Mouse (Mus musculus): ENCODE results near the gene Arhgef39. TPM values are rescaled to one million over a fixed set of nuclear protein-coding genes. Genes with fewer than 3 reads are reported as not detected.

The Arhgef39 gene
- polyA plus RNA-seq, 1 experiment from 2014 or later, result 6.0 TPM

DNA sequence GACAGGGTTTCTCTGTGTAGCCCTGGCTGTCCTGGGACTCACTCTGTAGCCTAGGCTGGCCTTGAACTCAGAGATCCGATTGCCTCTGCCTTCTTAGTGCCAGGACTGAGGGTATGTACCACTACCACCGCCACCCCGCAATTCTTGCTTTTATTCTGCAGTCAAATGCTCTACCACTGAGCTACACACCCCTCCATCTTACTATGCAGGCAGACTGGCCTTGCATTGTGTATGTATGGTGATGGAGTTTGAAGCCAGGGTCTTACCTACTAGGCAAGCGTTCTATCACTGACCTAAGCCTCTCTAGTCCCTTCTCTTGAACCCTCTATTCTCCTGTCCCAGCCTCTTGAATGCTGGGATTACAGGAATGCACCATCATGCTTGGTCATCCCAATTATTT is 13.8 kb upstream of the Arhgef39 start:
- no peak overlapping the region for H3K9ac ChIP-seq (replicated peaks; ENCODE audit: low read length)
- 81% methylated on average over 4 of the region's 4 CpGs for WGBS
- H3K4me2 ChIP-seq (ENCODE audit: low read length), result no peak overlapping the region
- no peaks in the 10 kb centered on the region for H3K9me3 ChIP-seq (ENCODE audit: control insufficient read depth, low read length)
- H3K27me3 ChIP-seq (ENCODE audit: control insufficient read depth, insufficient read depth, low read length), result no peaks in the 10 kb centered on the region; the same call in 1 of the 2 replicates
- H3K36me3 ChIP-seq (ENCODE audit: control insufficient read depth, insufficient read depth, low read length), result no peaks in the 10 kb centered on the region
- H3K4me3 ChIP-seq (replicated peaks; ENCODE audit: low read depth, low read length), result no peak overlapping the region
- no peak for ATAC-seq (ENCODE audit: low FRiP score, low TSS enrichment)
- H3K4me1 ChIP-seq (ENCODE audit: control insufficient read depth, insufficient read depth, low read length), result peaks cover 4% of the 10 kb centered on the region; the same call in 1 of the 2 replicates
- H3K27ac ChIP-seq (replicated peaks; ENCODE audit: low read depth, low read length), result no peak overlapping the region
- no peak for DNase-seq

DNA sequence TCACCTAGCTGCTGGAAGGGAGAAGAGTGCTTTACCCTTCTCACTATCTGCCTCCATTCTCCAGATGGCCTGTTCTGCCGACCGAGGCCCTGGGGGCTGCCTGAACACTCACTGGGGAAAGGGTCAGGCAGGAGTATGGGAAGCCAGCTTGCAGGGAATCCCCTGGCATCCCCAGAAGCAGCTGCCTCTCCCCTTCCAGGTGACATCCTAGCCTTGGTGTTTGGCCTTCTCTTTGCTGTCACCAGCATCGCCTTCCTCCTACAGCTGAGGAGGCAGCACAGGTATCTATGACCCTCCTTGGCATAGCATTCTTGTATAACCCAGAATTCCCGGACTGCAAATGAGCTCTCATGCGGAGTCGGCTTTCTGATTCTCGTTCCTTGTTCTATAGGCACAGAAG is 13.2 kb upstream of the Arhgef39 start:
- 73% methylated on average over 7 of the region's 7 CpGs for WGBS
- Histone ChIP-seq H3K4me2 (ENCODE audit: low read length) (no peak overlapping the region), H3K4me3 (replicated peaks; ENCODE audit: low read depth, low read length) (no peak overlapping the region), H3K27ac (replicated peaks; ENCODE audit: low read depth, low read length) (no peak overlapping the region), H3K9me3 (ENCODE audit: control insufficient read depth, low read length) (no peaks in the 10 kb centered on the region), H3K36me3 (ENCODE audit: control insufficient read depth, insufficient read depth, low read length) (no peaks in the 10 kb centered on the region), H3K9ac (replicated peaks; ENCODE audit: low read length) (no peak overlapping the region), H3K4me1 (ENCODE audit: control insufficient read depth, insufficient read depth, low read length) (peaks cover 4% of the 10 kb centered on the region; the same call in 1 of the 2 replicates), H3K27me3 (ENCODE audit: control insufficient read depth, insufficient read depth, low read length) (no peaks in the 10 kb centered on the region; the same call in 1 of the 2 replicates)
- DNase-seq (no peak), ATAC-seq (ENCODE audit: low FRiP score, low TSS enrichment) (no peak)

DNA sequence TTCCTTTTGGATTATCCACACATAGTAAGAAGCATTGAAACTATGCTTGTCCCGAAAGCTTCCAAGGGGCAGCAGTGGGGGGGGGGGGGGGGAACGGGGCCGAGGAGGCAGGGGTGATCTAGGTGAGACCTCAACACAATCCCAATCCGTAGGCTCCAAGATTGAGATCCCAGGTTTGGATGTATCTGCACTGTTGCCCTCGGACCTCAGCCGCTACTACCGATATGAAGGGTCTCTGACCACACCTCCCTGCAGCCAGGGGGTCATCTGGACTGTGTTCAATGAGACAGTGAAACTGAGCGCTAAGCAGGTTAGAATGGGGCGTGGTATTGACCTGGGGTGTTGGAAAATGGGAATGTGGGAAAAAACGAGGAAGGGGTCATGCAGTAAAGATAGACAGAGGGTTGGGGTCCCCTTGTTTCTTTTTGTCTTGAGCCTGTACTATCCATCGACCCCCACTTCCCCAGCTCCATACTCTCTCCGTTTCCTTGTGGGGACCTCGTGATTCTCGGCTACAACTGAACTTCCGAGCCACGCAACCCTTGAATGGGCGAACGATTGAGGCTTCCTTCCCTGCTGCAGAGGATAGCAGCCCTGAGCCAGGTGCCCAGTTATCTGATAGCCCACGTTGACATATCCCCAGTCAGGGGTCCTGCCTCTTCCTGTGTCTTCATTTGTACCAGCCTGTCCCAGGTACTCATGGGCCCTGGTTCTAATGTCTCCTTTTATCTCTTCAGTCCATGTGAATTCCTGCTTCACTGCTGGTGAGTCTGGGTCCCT is 12.4 kb upstream of the Arhgef39 start:
- Histone ChIP-seq H3K27me3 (ENCODE audit: control insufficient read depth, insufficient read depth, low read length) (no peaks in the 10 kb centered on the region; the same call in 1 of the 2 replicates), H3K9ac (replicated peaks; ENCODE audit: low read length) (no peak overlapping the region), H3K9me3 (ENCODE audit: control insufficient read depth, low read length) (no peaks in the 10 kb centered on the region), H3K4me2 (ENCODE audit: low read length) (no peak overlapping the region), H3K4me3 (replicated peaks; ENCODE audit: low read depth, low read length) (no peak overlapping the region), H3K27ac (replicated peaks; ENCODE audit: low read depth, low read length) (no peak overlapping the region), H3K36me3 (ENCODE audit: control insufficient read depth, insufficient read depth, low read length) (no peaks in the 10 kb centered on the region), H3K4me1 (ENCODE audit: control insufficient read depth, insufficient read depth, low read length) (peaks cover 4% of the 10 kb centered on the region; the same call in 1 of the 2 replicates)
- DNase-seq (no peak), ATAC-seq (ENCODE audit: low FRiP score, low TSS enrichment) (no peak)
- WGBS, result 85% methylated on average over 19 of the region's 19 CpGs

DNA sequence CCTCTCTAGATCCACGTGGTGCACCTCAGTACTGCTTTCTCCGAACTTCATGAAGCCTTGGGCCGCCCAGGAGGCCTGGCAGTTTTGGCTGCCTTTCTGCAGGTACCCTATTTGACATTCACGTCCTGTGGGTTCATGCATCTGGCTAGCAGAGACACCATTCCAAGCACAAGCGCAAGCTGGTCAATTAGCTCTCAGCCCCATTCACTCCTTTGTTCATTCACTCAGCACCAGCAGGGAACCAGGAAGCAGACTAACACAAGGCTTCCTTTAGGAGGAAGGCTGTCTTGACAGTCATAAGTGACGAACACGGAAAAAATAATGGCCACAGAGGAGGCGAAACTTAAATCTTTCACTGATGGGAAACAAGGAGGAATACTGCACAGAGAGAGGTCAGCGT is 9.6 kb upstream of the Arhgef39 start:
- Histone ChIP-seq H3K9me3 (ENCODE audit: control insufficient read depth, low read length) (no peaks in the 10 kb centered on the region), H3K27me3 (ENCODE audit: control insufficient read depth, insufficient read depth, low read length) (no peaks in the 10 kb centered on the region; the same call in 1 of the 2 replicates), H3K36me3 (ENCODE audit: control insufficient read depth, insufficient read depth, low read length) (no peaks in the 10 kb centered on the region), H3K4me3 (replicated peaks; ENCODE audit: low read depth, low read length) (no peak overlapping the region), H3K9ac (replicated peaks; ENCODE audit: low read length) (no peak overlapping the region), H3K27ac (replicated peaks; ENCODE audit: low read depth, low read length) (no peak overlapping the region), H3K4me2 (ENCODE audit: low read length) (no peak overlapping the region), H3K4me1 (ENCODE audit: control insufficient read depth, insufficient read depth, low read length) (peaks cover 4% of the 10 kb centered on the region; the same call in 1 of the 2 replicates)
- DNase-seq, result no peak
- no peak for ATAC-seq (ENCODE audit: low FRiP score, low TSS enrichment)
- 37% methylated on average over 9 of the region's 9 CpGs for WGBS

DNA sequence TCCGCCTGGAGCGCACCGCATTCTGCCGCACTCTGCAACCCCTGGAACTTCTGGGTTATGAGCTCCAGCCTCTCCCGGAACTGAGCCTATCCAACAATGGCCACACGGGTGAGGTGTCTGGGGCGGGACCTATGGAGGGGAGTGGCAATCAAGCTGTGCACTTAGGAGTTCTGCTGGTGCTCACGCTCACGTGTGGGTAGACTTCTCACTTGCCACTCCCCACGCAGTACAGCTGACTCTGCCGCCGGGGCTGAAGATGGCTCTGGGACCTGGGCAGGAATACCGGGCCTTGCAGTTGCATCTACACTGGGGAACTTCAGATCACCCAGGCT is 9.1 kb upstream of the Arhgef39 start:
- 11% methylated on average over 13 of the region's 13 CpGs for WGBS
- H3K4me1 ChIP-seq (ENCODE audit: control insufficient read depth, insufficient read depth, low read length), result peaks cover 4% of the 10 kb centered on the region; the same call in 1 of the 2 replicates
- H3K4me3 ChIP-seq (replicated peaks; ENCODE audit: low read depth, low read length), result peak overlapping the region; percentile 21
- peak overlapping the region; percentile 50 for H3K4me2 ChIP-seq (ENCODE audit: low read length)
- H3K27me3 ChIP-seq (ENCODE audit: control insufficient read depth, insufficient read depth, low read length), result no peaks in the 10 kb centered on the region; the same call in 1 of the 2 replicates
- no peaks in the 10 kb centered on the region for H3K9me3 ChIP-seq (ENCODE audit: control insufficient read depth, low read length)
- no peaks in the 10 kb centered on the region for H3K36me3 ChIP-seq (ENCODE audit: control insufficient read depth, insufficient read depth, low read length)
- ATAC-seq (ENCODE audit: low FRiP score, low TSS enrichment) (no peak), DNase-seq (peak; percentile 24)
- 0 out of 2 replicates have a peak overlapping the region, but pooled peaks have one; percentile 16 for H3K9ac ChIP-seq (replicated peaks; ENCODE audit: low read length)
- no peak overlapping the region for H3K27ac ChIP-seq (replicated peaks; ENCODE audit: low read depth, low read length)

DNA sequence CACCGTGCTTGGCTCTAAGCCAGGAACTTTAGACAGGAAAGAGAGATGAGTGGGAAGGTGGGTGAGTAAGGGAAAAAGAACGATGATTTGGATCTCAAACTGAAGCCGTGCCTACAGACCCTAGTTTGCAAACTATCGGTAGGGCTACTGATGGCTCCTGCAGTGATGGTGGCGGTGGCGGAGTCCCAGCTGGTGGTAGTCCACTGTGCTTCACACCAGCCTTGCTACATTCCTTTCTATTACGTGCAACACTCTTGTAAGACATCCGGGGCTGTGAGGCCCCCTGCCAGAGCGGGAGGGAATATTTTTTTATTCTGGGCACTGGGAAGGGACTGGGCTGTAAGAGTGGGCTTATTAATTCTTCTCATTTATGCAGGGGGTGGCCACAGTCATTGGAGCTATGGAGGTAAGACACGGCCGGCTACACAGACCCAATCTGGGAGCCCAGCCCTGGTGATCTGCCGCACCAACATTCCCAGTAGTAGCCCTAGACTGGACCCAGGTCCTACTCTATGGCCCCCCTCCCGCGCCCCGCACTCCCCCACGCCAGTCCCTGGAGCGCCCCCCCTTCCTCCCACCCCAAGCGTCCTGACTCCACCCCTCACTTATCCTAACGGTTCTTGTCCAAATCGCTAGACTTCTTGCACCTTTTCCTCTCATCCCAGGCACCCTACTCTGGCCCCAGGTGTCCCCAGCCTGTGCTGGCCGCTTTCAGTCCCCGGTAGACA is 8.6 kb upstream of the Arhgef39 start:
- 12% methylated on average over 22 of the region's 22 CpGs for WGBS
- H3K4me1 ChIP-seq (ENCODE audit: control insufficient read depth, insufficient read depth, low read length), result peaks cover 4% of the 10 kb centered on the region; the same call in 1 of the 2 replicates
- H3K27ac ChIP-seq (replicated peaks; ENCODE audit: low read depth, low read length), result no peak overlapping the region
- H3K4me3 ChIP-seq (replicated peaks; ENCODE audit: low read depth, low read length), result peak overlapping the region; percentile 21
- DNase-seq (peak; percentile 15), ATAC-seq (ENCODE audit: low FRiP score, low TSS enrichment) (no peak)
- H3K9ac ChIP-seq (replicated peaks; ENCODE audit: low read length), result 0 out of 2 replicates have a peak overlapping the region, but pooled peaks have one; percentile 16
- no peaks in the 10 kb centered on the region for H3K36me3 ChIP-seq (ENCODE audit: control insufficient read depth, insufficient read depth, low read length)
- H3K4me2 ChIP-seq (ENCODE audit: low read length), result peak overlapping the region; percentile 50
- H3K9me3 ChIP-seq (ENCODE audit: control insufficient read depth, low read length), result no peaks in the 10 kb centered on the region
- H3K27me3 ChIP-seq (ENCODE audit: control insufficient read depth, insufficient read depth, low read length), result no peaks in the 10 kb centered on the region; the same call in 1 of the 2 replicates

DNA sequence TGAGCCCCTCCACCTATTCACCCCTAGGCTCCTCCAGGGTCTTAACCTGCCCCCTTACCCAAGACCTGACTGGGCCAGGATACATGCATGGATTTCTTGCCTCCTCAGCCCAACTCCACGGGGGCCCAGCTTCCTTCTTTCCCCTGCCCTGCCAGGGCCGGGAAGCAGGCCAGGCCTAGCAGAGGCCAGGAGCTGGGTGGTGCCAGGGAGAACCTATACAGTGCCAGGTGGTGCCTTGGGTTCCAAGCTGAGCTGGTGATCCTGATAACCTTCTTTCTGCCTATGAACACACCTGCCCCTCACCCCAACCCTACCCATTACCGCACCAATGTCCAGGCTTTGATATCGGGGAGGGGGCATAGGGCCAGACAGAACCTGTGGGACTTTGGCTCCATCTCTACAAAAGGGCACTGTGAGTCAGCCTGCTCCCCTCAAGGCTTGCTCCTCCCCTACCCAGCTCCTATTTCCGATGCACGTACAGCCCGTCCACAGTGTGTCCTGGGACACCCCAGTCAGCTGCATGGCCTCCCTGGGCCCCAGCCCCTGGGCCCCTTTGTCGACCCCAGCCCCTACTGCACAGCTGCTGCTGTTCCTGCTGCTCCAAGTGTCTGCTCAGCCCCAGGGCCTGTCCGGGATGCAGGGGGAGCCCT is 7.2 kb upstream of the Arhgef39 start, which contains the start of gene Car9:
Gene Car9, plus strand, starts transcription at position 431 of the 650 bp plus-strand sequence.
- Histone ChIP-seq H3K4me2 (ENCODE audit: low read length) (no peak within 1 kb of the TSS), H3K9ac (replicated peaks; ENCODE audit: low read length) (no peak within 1 kb of the TSS), H3K4me1 (ENCODE audit: control insufficient read depth, insufficient read depth, low read length) (peaks cover 4% of the 10 kb centered on the region; the same call in 1 of the 2 replicates), H3K4me3 (replicated peaks; ENCODE audit: low read depth, low read length) (no peak within 1 kb of the TSS), H3K27ac (replicated peaks; ENCODE audit: low read depth, low read length) (no peak within 1 kb of the TSS), H3K36me3 (ENCODE audit: control insufficient read depth, insufficient read depth, low read length) (no peaks in the 10 kb centered on the region), H3K9me3 (ENCODE audit: control insufficient read depth, low read length) (no peaks in the 10 kb centered on the region), H3K27me3 (ENCODE audit: control insufficient read depth, insufficient read depth, low read length) (no peaks in the 10 kb centered on the region; the same call in 1 of the 2 replicates)
- WGBS, result 59% methylated on average over 9 of the region's 9 CpGs
- ATAC-seq (ENCODE audit: low FRiP score, low TSS enrichment) (0 out of 2 replicates have a peak, but pooled peaks have one; percentile 20), DNase-seq (no peak)

DNA sequence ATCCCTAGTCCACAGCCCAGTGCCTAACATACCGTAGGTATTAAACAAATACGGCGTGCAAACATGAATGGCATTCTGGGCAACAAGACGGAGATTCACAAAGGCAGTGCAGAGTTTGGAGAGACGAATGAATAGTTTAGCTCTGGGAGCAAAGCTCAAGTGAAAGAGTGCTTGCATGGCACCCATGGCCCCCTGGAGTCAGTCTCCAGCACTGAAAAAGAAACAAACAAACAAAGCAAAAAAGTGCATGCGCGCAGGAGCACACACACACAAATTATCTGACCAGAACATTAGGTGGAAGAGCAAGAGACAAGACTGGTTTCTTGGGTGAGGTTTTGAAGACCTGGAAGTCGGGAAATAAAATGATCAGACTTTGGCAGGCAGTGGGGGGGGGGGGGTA is 6.6 kb upstream of the Arhgef39 start:
- ATAC-seq (ENCODE audit: low FRiP score, low TSS enrichment) (no peak), DNase-seq (no peak)
- Histone ChIP-seq H3K4me2 (ENCODE audit: low read length) (no peak overlapping the region), H3K4me3 (replicated peaks; ENCODE audit: low read depth, low read length) (no peak overlapping the region), H3K27me3 (ENCODE audit: control insufficient read depth, insufficient read depth, low read length) (no peaks in the 10 kb centered on the region; the same call in 1 of the 2 replicates), H3K27ac (replicated peaks; ENCODE audit: low read depth, low read length) (no peak overlapping the region), H3K9me3 (ENCODE audit: control insufficient read depth, low read length) (no peaks in the 10 kb centered on the region), H3K4me1 (ENCODE audit: control insufficient read depth, insufficient read depth, low read length) (peaks cover 4% of the 10 kb centered on the region; the same call in 1 of the 2 replicates), H3K9ac (replicated peaks; ENCODE audit: low read length) (no peak overlapping the region), H3K36me3 (ENCODE audit: control insufficient read depth, insufficient read depth, low read length) (no peaks in the 10 kb centered on the region)
- 63% methylated on average over 8 of the region's 8 CpGs for WGBS
